Mouse (Mus musculus): Measurements from ENCODE around the gene Samd14. TPM values are rescaled to one million over a fixed set of nuclear protein-coding genes. Genes with fewer than 3 reads are reported as not detected.

Gene Samd14
- polyA plus RNA-seq, 1 experiment from 2014 or later = 94.6 TPM

GRCm38 (mm10) chr11:95071266-95071665 lies 61.6 kb downstream of the Samd14 start:
- no peaks in the 10 kb centered on the region for H3K36me3 ChIP-seq
- H3K9ac ChIP-seq = no peak overlapping the region
- ATAC-seq (ENCODE audit: low FRiP score) = no peak
- no peaks in the 10 kb centered on the region for H3K9me3 ChIP-seq (replicated peaks)
- H3K27me3 ChIP-seq = peaks cover 26% of the 10 kb centered on the region
- no peak overlapping the region for H3K27ac ChIP-seq
- WGBS = 66% methylated on average over 7 of the region's 7 CpGs
- H3K4me3 ChIP-seq = no peak overlapping the region
- peaks cover 21% of the 10 kb centered on the region for H3K4me1 ChIP-seq
- H3K4me2 ChIP-seq (replicated peaks) = no peak overlapping the region

GRCm38 (mm10) chr11:95072136-95072535 lies 62.5 kb downstream of the Samd14 start:
- ATAC-seq (ENCODE audit: low FRiP score) = no peak
- Histone ChIP-seq H3K27me3 (peaks cover 30% of the 10 kb centered on the region), H3K9me3 (replicated peaks) (no peaks in the 10 kb centered on the region), H3K36me3 (no peaks in the 10 kb centered on the region), H3K9ac (no peak overlapping the region), H3K4me1 (peaks cover 24% of the 10 kb centered on the region), H3K4me2 (replicated peaks) (no peak overlapping the region), H3K4me3 (no peak overlapping the region), H3K27ac (no peak overlapping the region)
- WGBS = 70% methylated on average over 8 of the region's 8 CpGs

DNA sequence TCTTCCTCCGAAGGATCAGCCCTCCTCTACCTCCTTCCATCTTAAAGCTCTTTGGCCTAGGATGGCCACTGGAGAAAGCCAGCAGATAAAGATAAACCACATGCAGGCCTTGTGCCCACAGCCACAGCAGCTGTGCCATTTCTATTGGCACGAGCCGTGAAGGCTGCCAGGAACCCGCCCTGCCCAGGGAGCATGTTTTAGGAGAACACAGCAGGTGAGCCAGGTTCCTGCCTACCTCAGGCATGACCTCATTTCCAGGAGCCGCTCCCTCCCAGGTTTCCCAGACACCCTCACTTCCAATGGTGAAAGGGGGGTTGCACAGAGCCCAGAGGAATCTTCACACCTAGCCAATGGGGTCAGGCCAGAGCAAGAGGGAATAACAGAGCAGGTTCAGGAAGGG lies 63.1 kb downstream of the Samd14 start:
- WGBS = 72% methylated on average over 5 of the region's 5 CpGs

GRCm38 (mm10) chr11:95073835-95074234 lies 64.2 kb downstream of the Samd14 start:
- Histone ChIP-seq H3K27me3 (peaks cover 47% of the 10 kb centered on the region), H3K4me3 (no peak overlapping the region), H3K27ac (no peak overlapping the region), H3K4me1 (peaks cover 28% of the 10 kb centered on the region), H3K36me3 (no peaks in the 10 kb centered on the region), H3K9ac (no peak overlapping the region), H3K4me2 (replicated peaks) (no peak overlapping the region), H3K9me3 (replicated peaks) (no peaks in the 10 kb centered on the region)
- ATAC-seq (ENCODE audit: low FRiP score) = no peak
- 78% methylated on average over 4 of the region's 4 CpGs for WGBS

More for the DNA sequence above, 63.1 kb downstream of the Samd14 start:
- H3K4me1 ChIP-seq = peaks cover 25% of the 10 kb centered on the region
- peaks cover 37% of the 10 kb centered on the region for H3K27me3 ChIP-seq
- no peak overlapping the region for H3K4me3 ChIP-seq
- no peak overlapping the region for H3K9ac ChIP-seq
- H3K36me3 ChIP-seq = no peaks in the 10 kb centered on the region
- H3K4me2 ChIP-seq (replicated peaks) = no peak overlapping the region
- no peaks in the 10 kb centered on the region for H3K9me3 ChIP-seq (replicated peaks)
- H3K27ac ChIP-seq = no peak overlapping the region
- no peak for ATAC-seq (ENCODE audit: low FRiP score)

DNA sequence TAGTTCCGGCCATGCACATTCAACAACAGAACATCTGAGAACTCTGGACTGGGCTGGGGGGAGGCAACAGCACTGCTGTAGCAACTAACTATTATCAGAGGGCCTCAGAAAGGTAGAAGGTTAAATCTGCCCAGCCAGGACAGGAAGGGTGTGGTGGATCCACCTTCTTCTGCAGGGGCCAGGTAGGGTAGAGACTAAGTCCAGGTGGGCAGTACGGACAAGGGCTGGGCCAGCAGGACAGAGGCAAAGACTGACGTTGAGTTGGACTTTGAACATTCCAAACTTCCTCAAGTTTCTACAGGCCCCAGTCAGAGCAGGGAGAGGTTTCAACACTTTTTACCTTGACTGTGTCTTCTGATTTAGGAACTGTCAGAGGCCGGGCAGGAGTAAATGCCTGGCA lies 65.0 kb downstream of the Samd14 start:
- Histone ChIP-seq H3K4me2 (replicated peaks) (peak overlapping the region; percentile 84; the same call in 1 of the 2 replicates), H3K27ac (no peak overlapping the region), H3K27me3 (peaks cover 56% of the 10 kb centered on the region), H3K4me1 (peaks cover 28% of the 10 kb centered on the region), H3K9me3 (replicated peaks) (no peaks in the 10 kb centered on the region), H3K9ac (no peak overlapping the region), H3K36me3 (no peaks in the 10 kb centered on the region), H3K4me3 (peak overlapping the region; percentile 56; the same call in 1 of the 2 replicates)
- 78% methylated on average over 4 of the region's 4 CpGs for WGBS
- no peak for ATAC-seq (ENCODE audit: low FRiP score)

DNA sequence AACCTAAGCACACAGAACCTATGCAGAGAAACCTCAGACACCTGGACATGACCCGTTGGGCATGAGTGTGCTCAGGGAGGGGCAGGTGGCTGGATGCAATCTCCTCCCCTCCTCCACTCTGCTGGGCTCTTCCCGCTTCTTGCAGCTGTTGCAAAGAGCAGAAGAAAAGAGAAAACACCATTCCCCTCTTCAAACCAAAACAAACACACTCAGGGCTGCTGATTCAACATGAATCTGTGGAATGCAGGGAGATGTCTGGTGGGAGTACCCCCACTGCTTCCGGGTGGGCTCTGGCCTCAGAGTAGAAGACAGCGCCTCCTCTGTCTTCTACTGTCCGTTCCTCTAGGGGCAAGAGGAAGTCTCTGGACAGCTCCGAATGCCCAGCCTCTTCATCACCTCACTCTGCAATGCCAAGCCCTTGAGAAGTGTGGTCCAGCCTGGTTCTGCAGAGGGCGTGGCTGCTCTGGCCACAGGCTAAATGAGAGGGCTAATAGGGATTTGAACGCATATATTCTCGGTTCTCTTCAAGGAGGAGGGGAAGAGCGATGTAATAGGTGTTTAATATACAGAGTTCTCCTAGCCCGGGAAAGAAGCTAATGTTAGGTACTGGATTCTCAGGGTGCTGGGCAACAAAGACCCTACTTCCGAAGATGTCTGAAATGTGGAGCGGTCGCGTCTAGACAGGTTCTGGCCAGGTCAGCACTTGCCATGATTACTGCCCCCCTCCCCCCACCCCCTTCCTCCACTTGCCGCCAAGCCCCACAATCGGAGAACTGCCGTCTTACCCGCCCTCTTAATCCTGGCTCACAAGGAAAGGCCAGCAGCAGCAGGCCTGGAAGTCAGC lies 65.7 kb downstream of the Samd14 start:
- peaks cover 28% of the 10 kb centered on the region for H3K4me1 ChIP-seq
- no peaks in the 10 kb centered on the region for H3K9me3 ChIP-seq (replicated peaks)
- H3K27ac ChIP-seq = no peak overlapping the region
- H3K4me2 ChIP-seq (replicated peaks) = peak overlapping the region; percentile 84
- ATAC-seq (ENCODE audit: low FRiP score) = no peak
- H3K36me3 ChIP-seq = no peaks in the 10 kb centered on the region
- peak overlapping the region; percentile 56 for H3K4me3 ChIP-seq
- peaks cover 59% of the 10 kb centered on the region for H3K27me3 ChIP-seq
- WGBS = 8% methylated on average over 19 of the region's 19 CpGs
- peak overlapping the region; percentile 63 for H3K9ac ChIP-seq

Other genes starting within 250 kb of the Samd14 start
- not detected in 2 replicates for gene Tmem92, start 227.2 kb upstream of the Samd14 start, polyA plus RNA-seq (2016; fragmentation: Nextera tagmentation; extraction: Ambion mirVana)
- 508 and 685 TPM in 2 replicates for gene Col1a1, start 73.7 kb upstream of the Samd14 start, polyA plus RNA-seq (2016; fragmentation: Nextera tagmentation; extraction: Ambion mirVana)
- not detected in 2 replicates for gene Hils1, start 42.3 kb upstream of the Samd14 start, polyA plus RNA-seq (2016; fragmentation: Nextera tagmentation; extraction: Ambion mirVana)
- gene Sgca, start 33.6 kb upstream of the Samd14 start, polyA plus RNA-seq (2016; fragmentation: Nextera tagmentation; extraction: Ambion mirVana) = 0.43 and 1.5 TPM in 2 replicates
- 16.8 and 18.5 TPM in 2 replicates for gene Ppp1r9b, start 18.8 kb upstream of the Samd14 start, polyA plus RNA-seq (2016; fragmentation: Nextera tagmentation; extraction: Ambion mirVana)
- 22.5 and 25.6 TPM in 2 replicates for gene Pdk2, start 31.5 kb downstream of the Samd14 start, polyA plus RNA-seq (2016; fragmentation: Nextera tagmentation; extraction: Ambion mirVana)
- 8.0 and 9.0 TPM in 2 replicates for gene Itga3, start 66.9 kb downstream of the Samd14 start, polyA plus RNA-seq (2016; fragmentation: Nextera tagmentation; extraction: Ambion mirVana)
- 4.7 and 7.3 TPM in 2 replicates for gene Dlx3, start 110.2 kb downstream of the Samd14 start, polyA plus RNA-seq (2016; fragmentation: Nextera tagmentation; extraction: Ambion mirVana)
- gene Dlx4, start 136.4 kb downstream of the Samd14 start, polyA plus RNA-seq (2016; fragmentation: Nextera tagmentation; extraction: Ambion mirVana) = 0.21 and 1.2 TPM in 2 replicates